Mouse (Mus musculus) neural tube, embryonic 13.5 days (tissue): ENCODE data around the gene Gse1. TPM values are rescaled to one million over a fixed set of nuclear protein-coding genes. Genes with fewer than 3 reads are reported as not detected.
A peak's percentile ranks its signal among the peaks of the same experiment; 100 is the strongest.

ENCODE experiments used
- ATAC-seq: fragments of 200-750 bp; cut with Nextera tagmentation; 2 replicates; pipeline ENCODE4 v1.8.0; 2017; ENCODE audit warnings: low read depth, mild to moderate bottlenecking, moderate TSS enrichment, moderate library complexity
- H3K27ac ChIP-seq: fragments of 300-500 bp; sonication (generic); replicated peaks from 2 replicates; pipeline ENCODE4 v1.5.1; 2015; ENCODE audit warnings: moderate library complexity, mild to moderate bottlenecking, inconsistent platforms
- H3K27me3 ChIP-seq: fragments of 300-500 bp; sonication (generic); 2 replicates; pipeline ENCODE4 v1.6.1; 2015; ENCODE audit warnings: mild to moderate bottlenecking, inconsistent platforms
- H3K36me3 ChIP-seq: fragments of 300-500 bp; sonication (generic); 2 replicates; pipeline ENCODE4 v1.6.1; 2015; ENCODE audit warnings: mild to moderate bottlenecking, inconsistent platforms
- H3K4me1 ChIP-seq: fragments of 300-500 bp; sonication (generic); replicated peaks from 2 replicates; pipeline ENCODE4 v1.6.1; 2015; ENCODE audit warnings: inconsistent platforms
- H3K4me2 ChIP-seq: fragments of 300-500 bp; sonication (generic); 2 replicates; pipeline ENCODE4 v1.6.1; 2015; ENCODE audit warnings: inconsistent platforms, mild to moderate bottlenecking, moderate library complexity
- H3K4me3 ChIP-seq: fragments of 300-500 bp; sonication (generic); 2 replicates; pipeline ENCODE4 v1.5.1; 2015; ENCODE audit warnings: mild to moderate bottlenecking, inconsistent platforms
- H3K9ac ChIP-seq: fragments of 300-500 bp; sonication (generic); 2 replicates; pipeline ENCODE4 v1.6.1; 2015; ENCODE audit warnings: moderate library complexity, mild to moderate bottlenecking, inconsistent platforms
- H3K9me3 ChIP-seq: fragments of 300-500 bp; sonication (generic); 2 replicates; pipeline ENCODE4 v1.6.1; 2016; ENCODE audit warnings: inconsistent platforms
- WGBS: fragments of 180-500 bp; shearing (Covaris S2); methylation state at CpG from one replicate; pipeline ENCODE4 v1.1.7; 2015; 5-methylcytosine and 5-hydroxymethylcytosine counted together
- polyA plus RNA-seq: library from polyadenylated mRNA; unstranded; fragments of >200 nt; fragmentation: Nextera tagmentation; extraction: Ambion mirVana; gene quantifications from 2 replicates; pipeline ENCODE4 v1.2.1, GENCODE M21; 2015

Gse1 gene
- polyA plus RNA-seq, 1 experiment from 2014 or later, result 17.1 TPM

DNA sequence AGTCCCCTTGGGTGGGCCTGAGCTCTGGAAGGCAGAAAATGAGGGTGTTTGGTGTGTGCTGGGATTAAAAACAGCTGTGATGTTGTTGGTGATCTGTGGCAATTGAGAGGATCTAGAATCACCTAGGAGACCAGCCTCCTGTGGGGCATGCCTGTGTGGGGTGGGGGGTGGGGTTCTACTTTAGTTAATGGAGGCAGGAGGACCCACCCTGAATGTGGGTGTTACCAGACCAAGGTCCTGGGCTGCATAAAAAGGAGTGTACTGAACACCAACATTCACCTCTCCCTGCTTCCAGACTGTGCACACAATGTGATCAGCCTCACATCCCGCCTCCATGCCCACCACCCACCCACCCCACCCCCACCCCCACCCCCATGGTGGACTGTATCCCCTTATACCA, 200.9 kb downstream of the Gse1 start:
- Histone ChIP-seq H3K9ac (no peak overlapping the region), H3K36me3 (no peaks in the 10 kb centered on the region), H3K27me3 (no peaks in the 10 kb centered on the region), H3K4me3 (no peak overlapping the region), H3K4me1 (peaks cover 73% of the 10 kb centered on the region), H3K27ac (no peak overlapping the region), H3K4me2 (no peak overlapping the region), H3K9me3 (no peaks in the 10 kb centered on the region)
- ATAC-seq, result no peak
- WGBS, result 80% methylated on average over 1 of the region's 1 CpGs

- Histone ChIP-seq H3K27ac (no peak overlapping the region), H3K4me3 (no peak overlapping the region), H3K4me2 (no peak overlapping the region), H3K36me3 (no peaks in the 10 kb centered on the region), H3K9ac (no peak overlapping the region), H3K27me3 (no peaks in the 10 kb centered on the region), H3K9me3 (no peaks in the 10 kb centered on the region), H3K4me1 (peaks cover 59% of the 10 kb centered on the region)
- ATAC-seq, result no peak
- WGBS, result 66% methylated on average over 12 of the region's 12 CpGs
These were observed 202.8 kb downstream of the Gse1 start for GRCm38 (mm10) chr8:120431042-120431441.

DNA sequence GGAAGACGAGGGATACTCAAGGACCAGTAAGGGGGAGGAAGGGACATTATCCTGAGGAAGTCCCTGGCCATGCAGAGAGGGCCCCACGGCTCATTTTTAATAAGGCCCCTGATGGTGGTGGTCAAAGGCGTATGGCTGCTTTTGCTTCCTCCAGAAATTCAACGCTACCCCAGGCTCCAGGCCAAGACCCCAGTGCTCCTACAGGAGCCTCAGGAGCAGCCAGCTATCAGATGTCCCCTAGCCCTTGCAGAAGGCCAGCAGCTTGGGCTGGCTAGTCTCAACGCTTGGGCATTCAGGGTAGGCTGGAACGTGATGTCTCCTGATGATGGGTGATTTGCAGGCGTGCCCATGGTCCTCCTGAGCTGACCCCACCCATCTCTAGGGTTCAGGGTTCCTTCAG, 204.2 kb downstream of the Gse1 start:
- no peak for ATAC-seq
- Histone ChIP-seq H3K9me3 (no peaks in the 10 kb centered on the region), H3K4me2 (no peak overlapping the region), H3K27me3 (no peaks in the 10 kb centered on the region), H3K36me3 (no peaks in the 10 kb centered on the region), H3K9ac (no peak overlapping the region), H3K4me3 (no peak overlapping the region), H3K27ac (0 out of 2 replicates have a peak overlapping the region, but pooled peaks have one; percentile 46), H3K4me1 (peaks cover 59% of the 10 kb centered on the region)
- 82% methylated on average over 7 of the region's 7 CpGs for WGBS

- no peak overlapping the region for H3K4me3 ChIP-seq
- H3K4me2 ChIP-seq, result no peak overlapping the region
- H3K27me3 ChIP-seq, result no peaks in the 10 kb centered on the region
- no peaks in the 10 kb centered on the region for H3K9me3 ChIP-seq
- 63% methylated on average over 7 of the region's 7 CpGs for WGBS
- no peaks in the 10 kb centered on the region for H3K36me3 ChIP-seq
- H3K4me1 ChIP-seq, result peaks cover 60% of the 10 kb centered on the region
- no peak for ATAC-seq
- H3K9ac ChIP-seq, result no peak overlapping the region
- H3K27ac ChIP-seq, result peak overlapping the region; percentile 46; the same call in 1 of the 2 replicates
These were observed 204.9 kb downstream of the Gse1 start for GRCm38 (mm10) chr8:120433143-120433542.

DNA sequence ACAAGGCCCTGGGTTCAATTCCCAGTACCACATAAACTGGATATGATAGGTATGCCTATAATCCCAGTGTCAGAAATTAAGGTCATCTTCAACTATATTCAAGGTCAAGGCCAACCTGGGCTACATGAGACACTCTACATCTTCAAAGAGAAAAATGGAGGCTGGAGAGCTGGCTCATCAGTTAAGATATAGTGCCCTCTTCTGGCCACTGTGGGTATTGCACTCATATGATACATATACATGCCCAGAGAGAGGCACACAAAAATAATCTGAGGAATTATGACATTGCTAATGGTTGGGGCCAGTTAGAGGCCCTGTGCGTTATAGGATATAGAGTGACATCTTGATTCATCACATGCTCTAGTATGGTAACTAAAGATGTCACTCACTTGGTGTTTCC, 205.5 kb downstream of the Gse1 start:
- Histone ChIP-seq H3K4me1 (peaks cover 60% of the 10 kb centered on the region), H3K9me3 (no peaks in the 10 kb centered on the region), H3K4me2 (no peak overlapping the region), H3K27me3 (no peaks in the 10 kb centered on the region), H3K36me3 (no peaks in the 10 kb centered on the region), H3K9ac (no peak overlapping the region), H3K4me3 (no peak overlapping the region), H3K27ac (no peak overlapping the region)
- WGBS, result 96% methylated on average over 1 of the region's 1 CpGs
- ATAC-seq, result no peak

DNA sequence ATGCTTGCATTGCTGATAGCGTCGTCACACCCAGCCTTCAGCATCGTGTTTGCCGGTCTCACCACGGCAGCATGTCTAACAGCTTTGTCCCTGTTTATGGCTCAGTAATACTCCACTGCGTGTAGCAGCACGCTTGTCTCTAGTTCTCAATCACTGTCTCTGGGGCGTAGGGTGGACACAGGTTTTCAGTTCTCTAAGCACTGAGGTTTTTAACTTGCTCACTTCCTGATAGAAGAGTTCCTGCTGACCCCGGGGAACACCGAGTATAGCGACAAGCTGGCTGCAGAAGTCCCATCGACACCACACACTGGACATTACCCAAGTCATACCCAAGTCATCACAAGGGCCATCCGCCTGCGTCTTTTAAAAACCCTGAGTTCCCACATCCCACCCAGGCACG, 207.5 kb downstream of the Gse1 start:
- H3K4me3 ChIP-seq, result no peak overlapping the region
- H3K27ac ChIP-seq, result 0 out of 2 replicates have a peak overlapping the region, but pooled peaks have one; percentile 38
- peaks cover 71% of the 10 kb centered on the region for H3K4me1 ChIP-seq
- H3K9ac ChIP-seq, result no peak overlapping the region
- H3K9me3 ChIP-seq, result no peaks in the 10 kb centered on the region
- 92% methylated on average over 15 of the region's 15 CpGs for WGBS
- H3K27me3 ChIP-seq, result no peaks in the 10 kb centered on the region
- H3K4me2 ChIP-seq, result no peak overlapping the region
- no peak for ATAC-seq
- no peaks in the 10 kb centered on the region for H3K36me3 ChIP-seq

DNA sequence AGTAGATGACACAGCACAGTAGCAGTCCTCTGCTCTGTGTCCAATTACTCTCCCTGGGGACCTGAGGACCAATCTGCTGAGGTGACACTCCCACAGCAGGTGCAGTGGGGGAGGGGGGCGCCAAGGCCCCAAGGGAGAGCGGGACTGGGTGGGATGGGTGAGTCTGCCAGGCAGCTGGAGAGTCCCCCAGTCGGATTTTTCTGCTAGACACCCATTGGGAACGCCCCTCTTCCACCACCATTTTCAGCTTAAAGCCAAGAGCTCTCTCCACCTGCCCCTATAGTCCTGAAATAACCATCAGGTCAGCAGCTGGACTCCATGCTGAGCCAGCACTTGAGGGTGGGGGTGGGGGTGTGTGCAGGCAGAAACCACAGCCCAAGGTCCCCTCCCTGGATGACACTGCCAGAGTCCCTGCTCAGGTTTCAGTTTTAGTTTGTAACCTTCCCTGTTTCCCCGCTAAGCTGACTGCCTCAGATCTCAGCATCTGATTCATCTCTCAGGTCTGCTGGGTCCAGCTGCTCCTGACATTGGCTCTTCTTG, 208.3 kb downstream of the Gse1 start:
- no peak for ATAC-seq
- Histone ChIP-seq H3K4me2 (no peak overlapping the region), H3K9ac (no peak overlapping the region), H3K27me3 (no peaks in the 10 kb centered on the region), H3K4me1 (peaks cover 71% of the 10 kb centered on the region), H3K9me3 (no peaks in the 10 kb centered on the region), H3K36me3 (no peaks in the 10 kb centered on the region), H3K27ac (0 out of 2 replicates have a peak overlapping the region, but pooled peaks have one; percentile 38), H3K4me3 (no peak overlapping the region)
- WGBS, result 43% methylated on average over 5 of the region's 5 CpGs

GRCm38 (mm10) chr8:120437207-120437606, 209.0 kb downstream of the Gse1 start:
- Histone ChIP-seq H3K9ac (no peak overlapping the region; the same call in 1 of the 2 replicates), H3K27me3 (no peaks in the 10 kb centered on the region), H3K27ac (no peak overlapping the region), H3K4me1 (peaks cover 77% of the 10 kb centered on the region), H3K4me2 (no peak overlapping the region), H3K4me3 (no peak overlapping the region), H3K9me3 (no peaks in the 10 kb centered on the region), H3K36me3 (no peaks in the 10 kb centered on the region)
- ATAC-seq, result no peak
- WGBS, result 71% methylated on average over 1 of the region's 1 CpGs

- Histone ChIP-seq H3K4me3 (no peak overlapping the region), H3K4me2 (no peak overlapping the region), H3K9ac (peak overlapping the region; percentile 31), H3K27me3 (no peaks in the 10 kb centered on the region), H3K4me1 (peaks cover 77% of the 10 kb centered on the region), H3K36me3 (no peaks in the 10 kb centered on the region), H3K27ac (peak overlapping the region; percentile 38; the same call in 1 of the 2 replicates), H3K9me3 (no peaks in the 10 kb centered on the region)
- ATAC-seq, result peak; percentile 16; the same call in 1 of the 2 replicates
- WGBS, result 39% methylated on average over 21 of the region's 21 CpGs
These were observed 209.6 kb downstream of the Gse1 start for GRCm38 (mm10) chr8:120437666-120438395.

DNA sequence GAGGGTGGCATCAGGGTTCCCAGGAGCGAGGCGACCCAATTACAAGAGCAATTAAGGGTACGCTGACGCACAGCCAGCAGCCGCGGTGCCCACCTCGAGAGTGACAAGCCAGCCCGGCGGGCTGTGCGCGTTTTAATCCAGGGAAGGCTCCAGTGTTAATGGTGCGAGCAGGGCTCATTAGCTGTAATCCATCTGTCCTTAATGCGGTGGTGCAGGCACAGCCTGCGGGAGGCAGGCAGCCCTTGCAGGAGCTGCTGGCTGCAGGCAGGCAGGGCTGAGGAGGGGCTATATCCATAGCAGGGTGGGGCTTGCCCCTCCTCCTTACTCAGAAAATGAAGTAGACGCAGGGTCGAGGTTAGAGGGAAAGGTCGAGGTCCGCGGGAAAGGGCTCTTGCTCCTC, 211.1 kb downstream of the Gse1 start:
- no peaks in the 10 kb centered on the region for H3K27me3 ChIP-seq
- H3K9ac ChIP-seq, result peak overlapping the region; percentile 54; the same call in 1 of the 2 replicates
- H3K36me3 ChIP-seq, result no peaks in the 10 kb centered on the region
- no peaks in the 10 kb centered on the region for H3K9me3 ChIP-seq
- peak; percentile 73 for ATAC-seq
- peaks cover 71% of the 10 kb centered on the region for H3K4me1 ChIP-seq
- no peak overlapping the region for H3K4me3 ChIP-seq
- 4% methylated on average over 19 of the region's 19 CpGs for WGBS
- H3K27ac ChIP-seq, result peak overlapping the region; percentile 88
- peak overlapping the region; percentile 18; the same call in 1 of the 2 replicates for H3K4me2 ChIP-seq

DNA sequence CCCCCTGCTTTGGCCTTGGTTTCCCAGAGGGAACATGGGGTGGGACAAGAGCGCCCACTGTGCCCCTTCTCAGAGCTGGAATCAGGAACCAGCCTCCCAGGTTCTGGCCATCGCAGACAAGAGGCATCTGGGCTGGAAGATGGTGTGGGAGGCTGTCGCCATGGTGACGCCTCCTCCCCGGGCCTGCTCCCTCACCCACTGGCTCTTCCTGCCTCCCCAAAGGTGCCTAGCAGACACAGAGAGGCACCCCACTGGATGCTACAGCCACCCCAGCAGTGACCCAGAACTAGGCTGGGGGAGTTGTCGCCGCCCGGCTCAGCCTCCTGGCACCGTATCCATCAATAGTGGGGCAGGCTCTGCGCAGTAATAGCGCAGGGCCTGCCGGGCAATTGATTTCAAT, 212.5 kb downstream of the Gse1 start:
- 40% methylated on average over 12 of the region's 12 CpGs for WGBS
- peak overlapping the region; percentile 88 for H3K27ac ChIP-seq
- ATAC-seq, result no peak

GRCm38 (mm10) chr8:120441637-120442036, 213.4 kb downstream of the Gse1 start:
- Histone ChIP-seq H3K9ac (peak overlapping the region; percentile 46), H3K9me3 (no peaks in the 10 kb centered on the region), H3K27me3 (no peaks in the 10 kb centered on the region), H3K27ac (peak overlapping the region; percentile 88), H3K36me3 (no peaks in the 10 kb centered on the region), H3K4me3 (no peak overlapping the region), H3K4me1 (peaks cover 75% of the 10 kb centered on the region), H3K4me2 (no peak overlapping the region)
- no peak for ATAC-seq
- WGBS, result 79% methylated on average over 6 of the region's 6 CpGs

More for the DNA sequence above, 212.5 kb downstream of the Gse1 start:
- Histone ChIP-seq H3K27me3 (no peaks in the 10 kb centered on the region), H3K36me3 (no peaks in the 10 kb centered on the region), H3K9me3 (no peaks in the 10 kb centered on the region), H3K4me3 (no peak overlapping the region), H3K4me2 (no peak overlapping the region), H3K9ac (peak overlapping the region; percentile 46; the same call in 1 of the 2 replicates), H3K4me1 (peaks cover 79% of the 10 kb centered on the region)
